Mouse (Mus musculus): Measurements from ENCODE around the gene Rtf1.

Rtf1 gene

DNA sequence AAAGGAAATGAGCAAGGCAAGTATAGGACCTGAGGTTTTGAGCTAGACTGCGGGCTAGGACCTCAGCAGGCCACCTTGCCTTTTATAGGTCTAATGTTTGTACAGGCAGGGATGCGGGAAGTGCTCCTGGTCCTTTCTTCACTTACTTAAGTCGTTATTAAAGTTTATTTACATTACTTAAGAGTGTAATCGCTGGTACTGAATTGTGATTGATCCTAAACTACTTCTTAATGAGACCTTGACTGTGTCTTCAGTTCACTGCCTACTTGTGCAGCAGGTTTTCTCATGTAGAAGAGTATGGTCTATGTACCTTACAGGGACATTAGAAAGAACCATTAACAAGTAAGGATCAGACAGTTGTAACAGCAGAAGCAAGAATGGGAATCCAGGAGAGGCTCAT, 55.9 kb downstream of the Rtf1 start:
- DNase-seq (ENCODE audit: low spot score) = no peak

DNA sequence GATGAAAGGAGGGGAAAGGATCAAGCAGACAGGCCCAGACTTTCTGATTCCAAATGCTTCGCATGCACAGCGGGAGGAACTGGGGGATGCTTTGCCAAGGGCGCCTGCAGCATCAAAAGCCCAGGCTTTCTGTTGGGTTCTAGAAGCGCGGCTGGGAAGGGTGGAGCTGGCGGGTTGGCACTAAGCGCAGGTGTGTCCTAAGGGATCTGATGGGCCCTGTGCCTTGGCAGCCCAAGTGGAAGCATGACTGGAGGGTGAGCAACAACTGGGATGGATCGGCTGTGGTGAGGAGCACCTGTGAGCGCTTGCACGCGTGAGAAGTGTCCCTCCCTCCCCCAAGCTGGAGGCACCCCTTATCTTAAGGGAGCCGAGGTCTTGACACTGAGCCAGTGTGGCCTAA, 62.3 kb downstream of the Rtf1 start:
- DNase-seq (ENCODE audit: low spot score) = no peak

DNA sequence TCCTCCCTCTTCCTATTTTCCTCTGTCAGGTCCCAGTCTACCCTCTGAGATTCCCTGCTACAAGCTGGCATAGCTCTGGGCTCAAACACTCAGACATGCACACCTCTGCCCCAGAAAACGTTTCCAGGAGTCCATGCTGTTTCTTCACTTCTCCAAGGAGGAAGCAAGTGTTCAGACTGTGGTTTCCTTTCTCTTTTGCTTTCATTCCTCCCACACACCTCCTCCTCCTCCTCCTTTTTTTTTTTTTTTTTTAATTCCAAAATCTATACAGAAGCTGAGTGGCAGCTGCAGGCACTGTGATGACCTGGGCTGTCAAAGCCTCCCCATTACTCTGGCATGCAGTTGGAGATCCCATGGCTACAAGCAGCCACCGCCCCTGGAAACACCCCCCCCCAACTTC, 65.7 kb downstream of the Rtf1 start:
- DNase-seq (ENCODE audit: low spot score) = no peak

DNA sequence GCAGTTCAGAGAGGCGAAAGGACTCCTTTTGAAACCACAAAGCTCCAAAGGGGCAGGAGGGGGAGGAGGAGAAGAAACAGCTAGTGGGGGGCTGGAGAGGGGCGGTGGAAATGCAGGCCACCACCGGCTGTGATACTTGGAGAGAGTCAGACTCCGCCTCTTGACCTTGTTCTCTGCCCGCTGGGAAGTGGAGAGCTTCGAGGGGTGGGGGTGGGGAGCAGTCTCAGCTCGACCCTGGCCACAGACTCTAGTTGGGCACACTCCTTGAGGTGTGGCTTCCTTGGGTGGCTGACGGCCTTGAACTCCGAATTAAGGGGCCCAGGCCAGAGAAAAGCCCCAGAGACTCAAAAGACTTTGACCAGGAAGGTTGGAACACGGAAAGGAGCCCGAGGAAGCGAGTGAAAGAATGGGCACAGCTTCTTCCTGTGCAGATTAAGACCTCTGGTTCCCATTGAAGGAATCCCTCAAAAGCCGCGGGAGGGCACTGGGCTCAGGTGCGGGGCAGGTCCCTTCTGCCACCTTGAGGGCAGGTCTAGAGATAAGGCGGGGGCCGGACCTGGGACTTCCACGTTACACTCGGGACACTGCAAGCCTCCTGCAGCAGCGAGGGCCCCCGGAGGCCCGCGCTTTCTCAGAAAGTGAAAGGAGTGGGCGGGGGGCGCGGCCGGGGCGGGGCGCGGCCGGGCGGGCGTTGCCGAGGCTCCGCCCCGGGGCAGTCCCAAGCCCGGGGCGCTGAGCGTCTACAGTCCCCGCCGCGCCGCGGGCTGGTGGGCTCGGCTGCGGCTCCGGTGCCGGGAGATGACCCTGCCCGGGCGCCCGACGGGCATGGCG, 66.9 kb downstream of the Rtf1 start, which contains the start of gene Itpka:
TSS of gene Itpka (plus strand) at position 757 of the 831 bp plus-strand sequence.
- peak; percentile 76 for DNase-seq (ENCODE audit: low spot score)

DNA sequence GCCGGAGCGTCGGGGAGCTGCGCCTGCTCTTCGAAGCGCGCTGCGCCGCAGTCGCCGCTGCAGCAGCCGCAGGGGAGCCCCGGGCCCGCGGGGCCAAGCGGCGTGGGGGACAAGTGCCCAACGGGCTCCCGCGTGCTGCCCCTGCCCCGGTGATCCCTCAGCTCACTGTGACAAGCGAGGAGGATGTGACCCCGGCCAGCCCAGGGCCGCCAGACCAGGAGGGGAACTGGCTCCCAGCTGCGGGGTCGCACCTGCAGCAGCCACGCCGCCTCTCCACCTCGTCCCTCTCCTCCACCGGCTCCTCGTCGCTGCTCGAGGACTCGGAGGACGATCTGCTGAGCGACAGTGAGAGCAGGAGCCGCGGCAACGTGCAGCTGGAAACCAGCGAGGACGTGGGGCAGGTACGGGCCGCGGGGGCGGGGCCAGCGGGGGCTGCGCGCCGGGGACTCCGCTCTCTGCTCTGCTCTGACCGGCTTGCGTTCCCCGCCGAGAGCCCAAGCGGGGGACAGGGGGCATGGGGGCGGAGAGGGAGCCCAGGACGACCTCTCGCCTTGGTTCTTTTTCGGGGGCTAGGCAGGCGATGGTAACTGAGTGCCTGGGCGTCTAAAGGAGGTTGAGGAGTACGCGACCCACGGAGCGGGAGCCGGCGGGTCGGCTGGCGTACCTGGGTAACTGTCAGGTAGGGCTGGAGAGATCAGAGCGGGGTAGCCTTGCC, 67.8 kb downstream of the Rtf1 start:
- DNase-seq (ENCODE audit: low spot score) = peak; percentile 78

DNA sequence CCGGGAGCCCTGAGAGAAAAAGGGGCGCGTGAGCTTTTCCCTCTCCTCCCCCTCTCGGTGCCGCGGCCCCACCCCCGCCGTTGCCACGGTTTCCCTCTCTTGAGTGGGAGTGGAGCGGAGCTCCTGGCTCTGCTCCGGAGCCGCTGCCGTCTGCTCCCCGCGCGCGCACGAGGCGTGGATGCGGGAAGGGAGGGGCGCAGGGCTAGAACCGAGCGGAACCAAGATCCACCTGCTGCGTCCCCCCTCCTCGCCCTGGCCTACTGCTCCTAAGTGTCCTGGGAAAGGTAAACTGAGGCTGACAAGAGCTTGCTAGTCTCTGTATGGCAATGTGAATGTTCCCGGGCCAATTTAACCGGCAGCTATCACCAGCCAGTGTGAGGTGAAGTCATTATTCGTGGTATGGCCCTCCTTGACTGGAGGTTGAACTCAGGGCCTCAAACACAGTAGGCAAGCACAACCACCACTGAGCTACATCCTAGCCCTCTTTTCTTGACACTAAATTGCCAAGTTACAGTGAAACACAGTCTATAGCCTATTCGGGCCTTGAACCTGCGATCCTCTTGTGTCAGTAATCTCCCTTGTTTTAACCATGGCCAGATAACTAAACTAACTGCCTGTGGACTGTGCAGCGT, 68.4 kb downstream of the Rtf1 start:
- peak; percentile 66 for DNase-seq (ENCODE audit: low spot score)

DNA sequence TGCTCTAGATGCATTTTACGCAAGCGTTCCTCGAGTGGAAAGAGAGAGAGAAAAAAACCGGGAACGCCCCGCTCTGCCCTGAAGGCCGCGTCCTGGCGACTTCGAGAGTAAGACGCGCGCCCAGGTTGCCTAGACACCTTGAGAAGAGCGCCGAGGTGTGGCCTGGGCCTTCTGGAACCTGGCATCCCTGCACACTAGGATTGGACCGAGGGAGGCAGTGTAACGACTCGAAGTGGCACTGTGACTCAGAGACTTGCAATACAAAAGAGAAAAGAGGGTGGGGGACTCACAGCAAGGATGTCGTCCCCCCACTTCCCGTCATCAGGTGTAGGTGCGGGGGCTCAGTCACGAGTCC, 68.9 kb downstream of the Rtf1 start:
- DNase-seq (ENCODE audit: low spot score) = no peak

DNA sequence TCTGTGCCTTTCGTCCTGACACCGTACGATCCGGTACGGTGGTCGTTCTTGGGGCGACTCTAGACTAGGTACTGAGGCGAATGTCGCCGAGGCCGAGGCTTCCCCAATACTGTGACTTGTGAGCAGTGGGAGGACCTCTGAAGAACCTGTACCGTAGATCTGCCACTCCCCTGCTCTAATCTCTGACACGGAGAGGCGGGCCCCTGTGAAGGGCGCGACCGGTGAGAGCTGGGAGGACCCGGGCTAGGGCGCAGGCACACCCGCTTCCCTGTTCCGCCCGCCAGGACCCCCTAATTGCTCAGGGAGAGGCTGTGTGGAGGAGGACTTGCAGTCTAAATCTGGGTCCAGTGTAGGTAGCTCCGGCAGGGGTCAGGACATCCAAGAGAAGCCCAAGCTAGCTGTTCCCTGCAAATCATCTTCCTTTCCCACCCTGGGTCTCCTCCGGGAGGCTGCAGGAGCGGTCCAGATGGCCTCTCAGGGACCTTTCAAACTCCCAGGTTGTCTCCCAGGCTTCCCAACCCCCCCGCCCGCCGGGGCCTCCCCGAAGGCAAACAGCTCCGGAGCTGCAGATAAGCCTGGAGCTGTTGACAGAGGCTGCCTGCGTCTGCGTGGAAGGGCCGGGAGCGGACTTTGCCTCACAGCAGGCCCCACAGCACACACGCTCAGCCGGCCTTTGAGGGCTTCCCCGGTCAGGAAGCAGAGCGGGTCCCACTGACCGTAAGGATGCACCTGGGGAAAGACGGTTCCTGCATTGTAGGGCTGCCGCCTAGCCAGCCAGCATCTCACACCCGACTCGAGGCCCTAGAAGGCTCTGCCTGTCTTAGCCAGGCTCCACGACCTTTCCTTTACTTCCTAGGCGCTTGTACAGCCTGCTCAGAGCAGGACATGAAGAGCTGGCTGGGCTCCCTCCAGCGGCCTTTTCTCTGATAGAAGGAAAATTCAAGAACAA, 69.6 kb downstream of the Rtf1 start:
- peak; percentile 63 for DNase-seq (ENCODE audit: low spot score)

DNA sequence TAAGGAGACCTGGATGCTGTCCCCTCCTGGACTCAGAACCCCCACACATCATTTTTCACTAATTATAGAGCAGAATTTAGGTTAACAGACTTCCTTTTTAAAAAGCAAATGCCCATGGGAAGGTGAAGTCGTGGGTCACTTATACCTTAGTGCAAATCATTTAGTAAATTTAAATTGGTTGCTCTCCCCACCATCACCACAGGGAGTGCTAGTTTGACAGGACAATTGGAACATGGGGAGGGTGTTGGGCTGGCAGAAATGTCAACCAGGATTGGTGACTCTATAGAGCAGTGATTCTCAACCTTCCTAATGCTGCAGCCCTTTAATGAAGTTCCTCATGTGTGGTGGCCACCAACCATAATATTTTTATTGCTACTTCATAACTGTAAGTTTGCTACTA, 70.4 kb downstream of the Rtf1 start:
- no peak for DNase-seq (ENCODE audit: low spot score)

DNA sequence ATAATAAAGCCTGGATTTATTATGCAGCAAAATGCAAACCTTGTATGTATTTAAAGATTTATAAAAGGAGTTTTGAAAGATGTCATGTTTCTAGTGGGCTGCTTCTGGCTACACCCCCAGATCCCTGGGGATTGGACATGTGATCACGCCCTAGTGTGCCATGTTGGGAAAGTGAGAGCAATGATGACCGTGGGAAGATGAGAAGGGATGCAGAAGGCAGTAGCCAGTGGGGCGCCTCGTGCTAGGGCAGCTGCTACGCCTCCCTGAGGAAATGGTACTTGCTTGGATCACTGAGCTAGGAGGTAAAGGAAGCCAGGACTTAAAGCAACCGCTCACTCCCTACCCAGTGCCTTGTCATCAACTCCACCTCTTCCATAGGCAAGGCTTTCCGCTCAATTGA, 72.7 kb downstream of the Rtf1 start:
- no peak for DNase-seq (ENCODE audit: low spot score)

DNA sequence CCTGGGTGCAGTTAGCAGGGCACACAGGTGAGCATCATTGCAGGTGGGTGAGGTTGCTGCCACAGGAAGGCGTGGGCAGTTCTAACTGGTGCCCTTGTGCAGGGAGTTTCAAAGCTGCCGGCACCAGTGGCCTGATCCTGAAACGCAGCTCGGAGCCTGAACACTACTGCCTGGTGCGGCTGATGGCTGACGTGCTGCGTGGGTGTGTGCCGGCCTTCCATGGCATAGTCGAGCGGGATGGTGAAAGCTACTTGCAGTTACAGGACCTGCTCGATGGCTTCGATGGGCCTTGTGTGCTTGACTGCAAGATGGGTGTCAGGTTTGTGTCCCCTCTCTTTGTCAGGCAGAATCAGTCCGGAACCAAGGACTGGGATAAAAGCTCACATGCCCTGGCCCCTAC, 74.4 kb downstream of the Rtf1 start:
- DNase-seq (ENCODE audit: low spot score) = no peak

DNA sequence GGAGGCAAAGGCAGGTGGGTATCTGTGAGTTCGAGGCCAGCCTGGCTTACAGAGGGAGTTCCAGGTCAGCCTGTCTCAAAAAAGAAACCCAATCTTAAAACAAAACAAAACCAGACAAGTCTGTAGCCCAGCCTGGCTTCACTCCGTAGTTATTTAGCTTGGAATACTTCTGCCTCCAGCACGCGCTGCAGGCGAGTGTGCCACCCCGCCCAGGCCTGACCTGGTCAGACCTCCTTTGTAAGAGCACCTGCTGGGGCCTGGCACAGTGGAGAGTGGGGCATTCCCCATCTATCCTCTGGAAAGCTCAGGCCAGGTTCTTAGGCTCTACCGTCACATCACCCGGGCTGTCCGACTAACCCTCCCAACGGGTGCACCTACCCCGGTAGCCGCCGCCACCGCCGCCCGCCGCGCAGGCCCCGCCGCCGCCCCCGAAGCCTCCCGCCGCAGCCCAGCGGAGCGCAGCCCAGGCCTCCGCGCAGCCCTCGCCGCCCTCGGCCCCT, 82.8 kb downstream of the Rtf1 start:
- no peak for DNase-seq (ENCODE audit: low spot score)

DNA sequence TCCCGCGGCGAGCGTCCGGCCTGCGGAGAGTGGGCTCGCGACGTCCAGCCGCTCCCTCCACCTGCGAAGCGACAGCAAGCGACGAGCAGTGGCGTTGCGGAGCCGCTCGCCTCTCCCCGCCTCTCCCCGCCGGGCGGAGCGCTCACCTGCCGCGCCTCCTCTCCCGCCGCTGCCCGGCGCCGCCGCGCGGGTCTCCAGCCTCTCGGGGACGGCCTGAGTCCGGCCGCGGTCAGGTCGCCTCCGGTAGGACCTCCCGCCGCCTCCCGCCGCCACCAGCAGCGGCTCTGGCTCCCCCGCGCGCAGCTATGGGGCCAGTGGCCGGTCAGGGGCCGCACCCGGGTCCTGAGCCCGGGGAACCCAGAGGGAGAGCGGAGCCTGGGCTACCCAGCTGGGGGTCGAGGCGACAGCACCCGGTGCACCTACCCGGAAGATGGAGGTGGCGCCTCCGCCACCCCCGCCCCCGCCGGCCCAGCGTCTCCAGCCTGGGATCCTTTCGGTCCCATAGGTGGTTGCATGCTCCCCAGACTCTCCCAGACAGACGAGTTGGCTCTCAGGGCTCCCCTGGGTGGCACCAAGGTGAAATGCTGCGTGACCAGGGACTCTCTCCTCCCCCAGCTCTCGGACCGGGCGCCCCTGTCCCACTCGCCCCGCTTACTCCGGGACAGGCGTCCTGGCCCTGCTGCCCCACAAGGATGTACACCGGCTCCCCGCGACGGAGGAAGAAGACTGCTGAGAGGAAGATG, 83.4 kb downstream of the Rtf1 start:
- DNase-seq (ENCODE audit: low spot score) = no peak

DNA sequence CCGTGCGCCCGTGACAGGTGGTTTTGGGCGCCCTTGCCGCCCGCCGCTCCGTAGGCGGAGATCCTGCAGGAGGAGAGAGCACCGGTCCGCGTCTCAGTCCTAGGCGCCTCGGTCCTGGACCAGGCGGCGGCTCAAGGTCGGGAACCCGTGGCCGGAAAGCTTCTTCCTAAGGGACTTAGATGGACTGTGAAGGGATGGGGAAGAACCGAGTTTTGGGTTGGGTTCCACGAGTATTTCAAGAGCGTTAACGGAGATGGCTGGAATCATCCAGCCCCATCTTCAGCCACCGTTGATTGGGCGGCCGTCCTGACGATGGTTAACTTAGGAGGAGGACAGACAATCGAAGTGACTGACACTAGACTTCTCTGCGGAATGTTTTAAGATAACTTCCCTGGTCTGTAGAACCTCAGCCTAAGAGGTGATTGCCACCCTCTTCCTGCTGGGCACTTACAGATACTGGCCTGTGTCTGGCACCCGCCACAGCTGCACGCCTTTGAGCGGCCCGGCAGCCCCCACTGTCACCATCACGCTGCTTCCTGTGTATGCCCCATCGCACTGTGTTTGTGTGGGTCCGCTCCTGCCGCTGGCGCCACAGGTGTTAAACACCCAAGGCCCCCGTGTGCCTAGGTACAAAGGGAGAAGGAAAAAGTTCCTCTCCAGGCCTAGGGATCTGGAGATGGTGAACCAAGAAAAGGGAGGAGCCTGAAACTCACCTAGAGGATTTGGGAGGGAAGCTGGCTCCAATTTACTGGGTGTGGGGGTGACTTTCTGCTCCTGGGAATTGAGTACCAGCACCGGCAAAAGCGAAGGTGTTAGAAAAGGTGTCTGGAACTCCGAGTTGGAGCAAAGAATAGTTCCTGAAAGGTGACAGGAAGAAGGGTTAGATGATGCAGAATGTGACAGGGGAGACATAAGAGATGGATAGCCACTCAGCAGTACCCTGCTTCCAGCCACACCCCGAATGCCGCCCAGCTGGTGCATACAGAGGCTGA, 84.3 kb downstream of the Rtf1 start:
- DNase-seq (ENCODE audit: low spot score) = no peak

DNA sequence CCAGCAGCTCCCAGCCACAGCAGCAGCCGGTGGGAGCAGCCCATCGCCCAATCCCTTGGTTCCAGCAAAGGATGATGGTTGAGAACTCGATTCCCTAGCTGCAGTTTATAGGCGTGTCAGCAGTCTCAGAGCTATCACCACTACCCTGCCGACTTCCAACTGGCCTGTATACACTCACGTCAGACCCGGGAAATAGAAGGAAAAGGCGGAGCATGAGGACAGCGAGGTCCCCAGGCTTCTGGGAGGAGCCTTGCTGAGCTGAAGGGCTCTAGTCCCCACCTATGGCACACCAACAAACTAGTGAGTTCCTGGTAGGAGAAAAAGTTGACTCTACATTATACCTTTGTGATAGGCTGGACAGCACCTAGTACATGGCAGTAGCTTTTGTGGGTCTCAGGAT, 85.4 kb downstream of the Rtf1 start, which contains the start of gene Ltk:
TSS of gene Ltk (minus strand) at position 181 of the 400 bp plus-strand sequence.
- no peak for DNase-seq (ENCODE audit: low spot score)

DNA sequence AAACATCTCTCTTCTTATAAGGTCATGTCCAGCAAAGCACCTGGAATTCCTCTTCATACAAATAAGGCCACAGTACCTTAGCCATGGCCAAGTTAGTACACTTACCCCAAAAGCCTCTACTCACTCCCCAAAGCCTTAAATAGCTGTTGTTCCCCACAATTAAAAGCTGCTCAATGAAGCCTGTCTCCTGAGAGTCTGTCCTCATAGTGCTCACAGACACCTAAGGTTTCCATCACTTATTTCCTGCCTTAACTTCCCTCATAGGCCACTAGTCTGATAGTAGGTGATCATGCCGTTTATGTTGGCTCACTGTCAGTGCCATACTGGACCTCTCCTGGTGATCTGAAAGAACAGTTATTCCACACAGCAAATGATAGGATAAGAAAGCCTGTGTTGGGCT, 87.4 kb downstream of the Rtf1 start:
- no peak for DNase-seq (ENCODE audit: low spot score)

DNA sequence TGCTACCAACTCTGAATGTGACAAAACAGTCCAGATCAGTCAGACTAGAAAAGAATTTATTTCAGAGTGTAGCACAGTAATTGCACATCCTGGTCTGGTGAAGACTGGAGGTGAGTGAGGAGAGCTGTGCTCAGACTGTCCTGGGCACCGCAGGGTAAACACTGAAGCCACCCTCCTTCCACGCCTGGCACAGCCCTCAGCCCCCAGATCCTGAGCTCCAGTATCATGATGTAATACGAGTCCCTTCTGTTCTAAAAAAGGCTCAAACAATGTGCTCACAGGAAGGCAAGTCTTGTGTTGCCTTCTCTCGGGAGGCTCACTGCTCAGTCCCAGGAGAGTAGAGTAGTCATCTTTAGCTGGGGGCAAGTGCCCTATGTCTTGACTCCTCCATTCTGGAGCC, 89.1 kb downstream of the Rtf1 start:
- DNase-seq (ENCODE audit: low spot score) = no peak

DNA sequence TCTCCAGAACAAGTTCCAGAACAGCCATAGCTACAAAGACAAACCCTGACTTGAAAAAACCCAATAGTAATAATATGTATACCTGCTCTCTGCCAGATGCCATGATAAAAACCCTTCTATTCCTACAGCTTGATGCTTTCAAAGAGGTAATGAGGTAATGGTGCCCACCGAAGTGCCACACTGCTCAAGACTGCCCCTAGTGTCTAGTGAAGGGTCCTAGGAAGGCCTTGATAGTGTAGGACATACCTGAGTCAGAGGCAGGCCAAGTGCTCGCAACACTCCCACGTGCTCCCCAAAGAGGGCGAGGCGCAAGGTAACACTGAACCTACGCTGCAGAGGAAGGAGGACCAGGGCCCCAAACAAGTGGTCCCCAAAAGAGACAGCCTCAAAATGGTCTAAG, 92.4 kb downstream of the Rtf1 start:
- no peak for DNase-seq (ENCODE audit: low spot score)
